Mouse (Mus musculus): ENCODE data around the gene AY074887. TPM values are rescaled to one million over a fixed set of nuclear protein-coding genes. Genes with fewer than 3 reads are reported as not detected.

Gene AY074887
- polyA plus RNA-seq, 1 experiment from 2014 or later, result 1.2 TPM

Other genes with a start within 250 kb of the AY074887 start
- 149 and 151 TPM in 2 replicates for gene Wdr61, start 216.5 kb downstream of the AY074887 start, polyA plus RNA-seq (2015; fragmentation: Nextera tagmentation; extraction: Ambion mirVana)
- 34.3 and 44.4 TPM in 2 replicates for gene Crabp1, start 186.2 kb downstream of the AY074887 start, polyA plus RNA-seq (2015; fragmentation: Nextera tagmentation; extraction: Ambion mirVana)
- 46.2 and 51.2 TPM in 2 replicates for gene Ireb2, start 87.2 kb downstream of the AY074887 start, polyA plus RNA-seq (2015; fragmentation: Nextera tagmentation; extraction: Ambion mirVana)
- gene Hykk, start 33.7 kb downstream of the AY074887 start, polyA plus RNA-seq (2015; fragmentation: Nextera tagmentation; extraction: Ambion mirVana), result 1.9 and 2.2 TPM in 2 replicates
- gene Psma4, start 208 bp downstream of the AY074887 start, polyA plus RNA-seq (2015; fragmentation: Nextera tagmentation; extraction: Ambion mirVana), result 314 and 317 TPM in 2 replicates
- 0.31 and 0.74 TPM in 2 replicates for gene Chrna5, start 29.9 kb upstream of the AY074887 start, polyA plus RNA-seq (2015; fragmentation: Nextera tagmentation; extraction: Ambion mirVana)
- gene Chrna3, start 75.6 kb upstream of the AY074887 start, polyA plus RNA-seq (2015; fragmentation: Nextera tagmentation; extraction: Ambion mirVana), result 4.5 and 5.6 TPM in 2 replicates
- 0.35 and 0.62 TPM in 2 replicates for gene Chrnb4, start 97.8 kb upstream of the AY074887 start, polyA plus RNA-seq (2015; fragmentation: Nextera tagmentation; extraction: Ambion mirVana)
- 25.7 and 32.0 TPM in 2 replicates for gene Ube2q2, start 197.9 kb upstream of the AY074887 start, polyA plus RNA-seq (2015; fragmentation: Nextera tagmentation; extraction: Ambion mirVana)

Data from forebrain, embryonic 13.5 days (tissue).